In genomic region chr8:93854676-93855075, GRCm38 (mm10) we compare ENCODE assay signal across 21 mouse cellular contexts. TPM values are rescaled to one million over a fixed set of nuclear protein-coding genes. Genes with fewer than 3 reads are reported as not detected.
DNase-seq lines count a peak whose midpoint lies in the region; ATAC-seq lines count a peak whose summit lies in the region.
"Had no signal": no experiment of that assay in that cellular context is flagged by ENCODE, and none has a peak within 500 bp of the region (broad histone marks: within the 10 kb centered on the region; RNA-seq: fewer than 3 reads in every experiment).

No protein-coding gene starts in this region.

- no peaks in the 10 kb centered on the region for H3K27me3 ChIP-seq in hindbrain, embryonic 13.5 days
- no peaks in the 10 kb centered on the region for H3K27me3 ChIP-seq in hindbrain, embryonic 10.5 days (ENCODE audit: insufficient read depth, poor library complexity, severe bottlenecking)
- H3K27me3 ChIP-seq in embryonic facial prominence, embryonic 11.5 days (ENCODE audit: control insufficient read depth, insufficient read depth, low read length): no peaks in the 10 kb centered on the region
- H3K27me3 ChIP-seq: forebrain, embryonic 13.5 days; liver, embryonic 12.5 days; lung, embryonic 15.5 days; midbrain, embryonic 13.5 days had no signal

- WGBS in hindbrain, embryonic 13.5 days: 54% methylated on average over 5 of the region's 5 CpGs
- WGBS in hindbrain, embryonic 10.5 days: 60% methylated on average over 5 of the region's 5 CpGs
- 25% methylated on average over 5 of the region's 5 CpGs for WGBS in embryonic facial prominence, embryonic 11.5 days

- H3K4me1 ChIP-seq in hindbrain, embryonic 13.5 days (replicated peaks): peaks cover 27% of the 10 kb centered on the region
- H3K4me1 ChIP-seq in hindbrain, embryonic 10.5 days (replicated peaks): peaks cover 4% of the 10 kb centered on the region; the same call in 1 of the 2 replicates
- H3K4me1 ChIP-seq in embryonic facial prominence, embryonic 11.5 days (ENCODE audit: control insufficient read depth, insufficient read depth, low read length): no peaks in the 10 kb centered on the region
- H3K4me1 ChIP-seq: lung, embryonic 15.5 days had no signal

- no peak overlapping the region for H3K4me3 ChIP-seq in hindbrain, embryonic 13.5 days
- H3K4me3 ChIP-seq in hindbrain, embryonic 10.5 days: no peak overlapping the region
- H3K4me3 ChIP-seq in embryonic facial prominence, embryonic 11.5 days (ENCODE audit: low read depth, low read length): no peak overlapping the region
- H3K4me3 ChIP-seq: forebrain, embryonic 13.5 days; heart, embryonic 10.5 days; liver, embryonic 12.5 days; lung, embryonic 15.5 days; midbrain, embryonic 13.5 days had no signal

- H3K27ac ChIP-seq in hindbrain, embryonic 13.5 days: peak overlapping the region; percentile 13; the same call in 1 of the 2 replicates
- H3K27ac ChIP-seq in hindbrain, embryonic 10.5 days: no peak overlapping the region
- H3K27ac ChIP-seq in embryonic facial prominence, embryonic 11.5 days (replicated peaks; ENCODE audit: low read depth, low read length): no peak overlapping the region
- H3K27ac ChIP-seq: forebrain, embryonic 13.5 days; heart, embryonic 10.5 days; hindbrain, embryonic 14.5 days; liver, embryonic 12.5 days; lung, embryonic 15.5 days; midbrain, embryonic 13.5 days had no signal

- no peaks in the 10 kb centered on the region for H3K9me3 ChIP-seq in hindbrain, embryonic 13.5 days
- H3K9me3 ChIP-seq in hindbrain, embryonic 10.5 days: no peaks in the 10 kb centered on the region
- no peaks in the 10 kb centered on the region for H3K9me3 ChIP-seq in embryonic facial prominence, embryonic 11.5 days (replicated peaks; ENCODE audit: control insufficient read depth, low read length)
- H3K9me3 ChIP-seq: forebrain, embryonic 13.5 days; heart, embryonic 10.5 days; liver, embryonic 12.5 days; lung, embryonic 15.5 days; midbrain, embryonic 13.5 days had no signal

- ATAC-seq in hindbrain, embryonic 13.5 days (ENCODE audit: low FRiP score): no peak
- ATAC-seq in embryonic facial prominence, embryonic 11.5 days (replicated peaks; ENCODE audit: insufficient number of reproducible peaks, low FRiP score, low TSS enrichment, low read depth): no peak
- ATAC-seq: activated CD4-positive, CD25-positive, alpha-beta regulatory T cell, adult 4 months; forebrain, embryonic 13.5 days; liver, embryonic 12.5 days; midbrain, embryonic 13.5 days had no signal

- no peaks in the 10 kb centered on the region for H3K36me3 ChIP-seq in hindbrain, embryonic 13.5 days
- H3K36me3 ChIP-seq in hindbrain, embryonic 10.5 days: no peaks in the 10 kb centered on the region
- H3K36me3 ChIP-seq in embryonic facial prominence, embryonic 11.5 days (replicated peaks; ENCODE audit: control insufficient read depth, insufficient read depth, low read depth, low read length): no peaks in the 10 kb centered on the region
- H3K36me3 ChIP-seq: heart, embryonic 10.5 days; liver, embryonic 12.5 days; lung, embryonic 15.5 days had no signal

- H3K9ac ChIP-seq in hindbrain, embryonic 13.5 days: no peak overlapping the region
- no peak overlapping the region for H3K9ac ChIP-seq in embryonic facial prominence, embryonic 11.5 days (replicated peaks; ENCODE audit: low read length)
- H3K9ac ChIP-seq: forebrain, embryonic 13.5 days; hindbrain, embryonic 14.5 days; liver, embryonic 12.5 days; lung, embryonic 15.5 days; midbrain, embryonic 13.5 days had no signal

- DNase-seq in hindbrain, embryonic 10.5 days (ENCODE audit: low spot score): no peak
- DNase-seq in MN1 (ENCODE audit: low spot score): peak; percentile 34
- peak; percentile 48 for DNase-seq in embryonic facial prominence, embryonic 11.5 days (ENCODE audit: low spot score)
- peak; percentile 43 for DNase-seq in retina, embryonic 14.5 days (ENCODE audit: low spot score)
- DNase-seq in cerebellum, postnatal 14 days: no peak
- DNase-seq in adrenal gland, adult (ENCODE audit: inconsistent age in 2 of 2, low spot score in 1 of 2): no peak
- DNase-seq: adrenal gland, postnatal 36 days; cerebellum, adult 8-10 months; gastrocnemius, postnatal 36 days; heart, postnatal 14 days; kidney, adult 9 months; kidney, postnatal 25 days; layer of hippocampus, adult 9-11 months had no signal

- H3K4me2 ChIP-seq in hindbrain, embryonic 13.5 days: no peak overlapping the region
- H3K4me2 ChIP-seq in embryonic facial prominence, embryonic 11.5 days (ENCODE audit: low read depth, low read length): no peak overlapping the region
- H3K4me2 ChIP-seq: forebrain, embryonic 13.5 days; hindbrain, embryonic 14.5 days; liver, embryonic 12.5 days; lung, embryonic 15.5 days; midbrain, embryonic 13.5 days had no signal

RNA-seq across cellular contexts. Expression of gene Gnao1, which starts 44.9 kb away (rescaled TPM):
- 145 and 150 TPM in 2 replicates for polyA plus RNA-seq in hindbrain, embryonic 13.5 days (2015; fragmentation: Nextera tagmentation; extraction: Ambion mirVana)
- polyA plus RNA-seq in hindbrain, embryonic 10.5 days (2016; fragmentation: Nextera tagmentation; extraction: Ambion mirVana): 16.2 and 32.7 TPM in 2 replicates
- polyA plus RNA-seq in embryonic facial prominence, embryonic 11.5 days (2014; fragmentation: Nextera tagmentation; extraction: Ambion mirVana): 11.5 and 14.0 TPM in 2 replicates

Comparison
In these comparisons a context has a peak if more than half of its experiments do, and no peak if none do; other contexts are left out.
1. DNase-seq: peak in MN1 (single experiment), embryonic facial prominence, embryonic 11.5 days (single experiment) and retina, embryonic 14.5 days (single experiment); none in hindbrain, embryonic 10.5 days (single experiment), cerebellum, postnatal 14 days (0 of 2) and adrenal gland, adult (0 of 2).